Mouse (Mus musculus) cerebellum, adult 2 months (tissue): ENCODE measurements around the gene Zfp334. TPM values are rescaled to one million over a fixed set of nuclear protein-coding genes. Genes with fewer than 3 reads are reported as not detected.

ENCODE experiments used
- DNase-seq, 2 experiments: peaks; one replicate each; pipeline ENCODE4 v3.0.0; 2021
- H3K27ac ChIP-seq: fragments of 200-500 bp; 2 replicates; pipeline ENCODE4 v1.5.1; 2012; ENCODE audit warnings: low read length, control low read depth, inconsistent platforms; ENCODE audit not compliant: insufficient read depth
- H3K27me3 ChIP-seq: fragments of 200-500 bp; 2 replicates; pipeline ENCODE4 v1.6.1; 2012; ENCODE audit warnings: inconsistent platforms, mild to moderate bottlenecking, low read length, moderate library complexity; ENCODE audit not compliant: control insufficient read depth, insufficient read depth
- H3K4me1 ChIP-seq: fragments of 200-500 bp; 2 replicates; pipeline ENCODE4 v1.6.1; 2011; ENCODE audit warnings: low read length; ENCODE audit not compliant: control insufficient read depth, insufficient read depth
- H3K4me3 ChIP-seq: fragments of 200-500 bp; replicated peaks from 2 replicates; pipeline ENCODE3; 2011; ENCODE audit warnings: mild to moderate bottlenecking, low read depth, low read length, control low read depth; ENCODE audit not compliant: insufficient read depth
- CTCF ChIP-seq: fragments of 200-500 bp; IDR thresholded peaks from 2 replicates; pipeline ENCODE4 v1.5.1; 2011; ENCODE audit warnings: low read depth, mild to moderate bottlenecking, control low read depth, low read length, moderate library complexity, borderline replicate concordance; ENCODE audit not compliant: insufficient read depth
- POLR2A ChIP-seq: fragments of 200-500 bp; IDR thresholded peaks from 2 replicates; pipeline ENCODE4 v1.6.1; 2011; ENCODE audit warnings: low read length, control low read depth, borderline replicate concordance; ENCODE audit not compliant: insufficient read depth
- WGBS: fragments of 180-500 bp; shearing (Covaris S2); methylation state at CpG from one replicate; pipeline ENCODE4 v1.1.7; 2018; 5-methylcytosine and 5-hydroxymethylcytosine counted together
- polyA plus RNA-seq: library from polyadenylated mRNA; depleted of rRNA; stranded (reverse); fragments of >200 nt; gene quantifications from 2 replicates; pipeline ENCODE4 v1.2.3, GENCODE M21; 2012

Zfp334 gene
- polyA plus RNA-seq, 1 experiment, result 10.6 TPM

DNA sequence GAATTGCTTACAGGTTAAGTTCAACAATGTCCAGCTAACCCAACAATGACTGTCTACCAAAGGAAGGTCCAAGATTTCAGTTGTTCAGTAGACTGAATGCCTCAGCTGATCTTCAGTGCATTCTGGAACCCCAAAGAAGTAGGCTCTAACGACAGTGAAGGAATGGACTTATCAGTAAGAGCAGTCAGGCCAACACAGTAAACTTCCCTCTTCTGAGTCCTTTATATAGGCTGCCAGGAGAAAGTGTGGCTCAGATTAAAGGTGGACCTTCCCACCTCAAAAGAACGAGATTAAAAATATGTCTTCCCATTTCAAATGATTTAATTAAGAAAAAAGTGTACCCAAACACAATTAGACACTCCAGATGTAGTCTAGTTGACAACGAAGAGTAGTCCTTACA lies 17.7 kb downstream of the Zfp334 start:
- no peak overlapping the region for H3K27ac ChIP-seq
- peaks cover 1% of the 10 kb centered on the region; the same call in 1 of the 2 replicates for H3K27me3 ChIP-seq
- 86% methylated on average over 3 of the region's 3 CpGs for WGBS
- H3K4me1 ChIP-seq, result peaks cover 8% of the 10 kb centered on the region
- H3K4me3 ChIP-seq, result no peak overlapping the region
- TF ChIP-seq CTCF (no peak), POLR2A (no peak)
- DNase-seq, result no peak

DNA sequence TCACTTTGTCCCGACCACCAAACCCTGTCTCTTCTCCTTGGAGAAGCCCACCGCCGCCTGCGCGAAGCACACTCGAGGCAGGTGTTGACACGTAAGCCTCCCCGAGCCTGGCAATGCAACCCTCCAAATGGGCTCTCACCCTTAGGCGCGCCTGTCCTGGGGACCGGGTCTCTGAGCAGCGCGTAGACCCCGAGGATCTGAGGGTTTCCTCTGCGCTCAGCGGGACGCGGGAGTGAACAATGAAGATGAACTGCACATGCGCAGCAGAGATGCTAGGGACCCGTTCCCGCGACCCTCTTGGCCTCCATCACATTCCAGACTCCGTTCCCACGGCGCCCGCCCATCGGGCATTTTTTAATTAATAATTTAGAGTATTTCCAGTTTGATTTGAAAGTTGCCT lies 19.6 kb downstream of the Zfp334 start, which contains the start of gene Zfp663:
Gene Zfp663, minus strand, starts transcription at position 234 of the 400 bp plus-strand sequence.
- Histone ChIP-seq H3K4me3 (no peak within 1 kb of the TSS), H3K4me1 (peaks cover 8% of the 10 kb centered on the region), H3K27ac (no peak within 1 kb of the TSS), H3K27me3 (peaks cover 1% of the 10 kb centered on the region; the same call in 1 of the 2 replicates)
- 2% methylated on average over 27 of the region's 27 CpGs for WGBS
- DNase-seq, result no peak
- TF ChIP-seq POLR2A (no peak), CTCF (no peak)

- 5% methylated on average over 13 of the region's 13 CpGs for WGBS
- Histone ChIP-seq H3K27ac (no peak overlapping the region), H3K27me3 (peaks cover 1% of the 10 kb centered on the region; the same call in 1 of the 2 replicates), H3K4me1 (peaks cover 8% of the 10 kb centered on the region), H3K4me3 (no peak overlapping the region)
- TF ChIP-seq POLR2A, result no peak
- no peak for TF ChIP-seq CTCF
- no peak for DNase-seq
Measured at GRCm38 (mm10) chr2:165367868-165368439, 20.1 kb downstream of the Zfp334 start.

DNA sequence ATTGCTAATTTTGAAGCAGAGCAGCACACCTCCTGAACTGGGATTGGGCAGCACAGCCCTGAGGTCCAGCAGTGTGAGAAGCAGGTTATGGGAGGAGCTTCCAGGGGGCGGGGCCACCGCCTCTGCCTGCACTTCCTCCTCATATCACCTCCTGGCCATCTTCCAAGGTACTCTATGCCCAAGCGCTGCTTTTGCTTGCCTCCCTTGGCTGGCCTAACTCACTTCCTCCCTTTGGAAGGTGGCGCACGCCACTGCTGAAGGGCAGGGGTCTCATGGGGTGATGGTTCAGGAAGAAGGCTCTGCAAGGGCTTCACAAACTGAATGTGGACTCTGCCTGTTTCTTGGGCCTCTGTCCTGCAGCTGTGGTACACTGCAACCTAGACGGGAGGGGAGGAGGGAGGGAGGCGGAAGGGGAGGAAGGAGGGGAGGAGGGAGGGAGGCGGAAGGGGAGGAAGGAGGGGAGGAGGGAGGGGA lies 21.0 kb downstream of the Zfp334 start:
- Histone ChIP-seq H3K4me1 (peaks cover 8% of the 10 kb centered on the region), H3K4me3 (no peak overlapping the region), H3K27me3 (peaks cover 1% of the 10 kb centered on the region; the same call in 1 of the 2 replicates), H3K27ac (no peak overlapping the region)
- 17% methylated on average over 5 of the region's 8 CpGs for WGBS
- no peak for DNase-seq
- TF ChIP-seq POLR2A (no peak), CTCF (no peak)

- WGBS, result 12% methylated on average over 21 of the region's 21 CpGs
Measured at GRCm38 (mm10) chr2:165364334-165365091, 23.5 kb downstream of the Zfp334 start.

DNA sequence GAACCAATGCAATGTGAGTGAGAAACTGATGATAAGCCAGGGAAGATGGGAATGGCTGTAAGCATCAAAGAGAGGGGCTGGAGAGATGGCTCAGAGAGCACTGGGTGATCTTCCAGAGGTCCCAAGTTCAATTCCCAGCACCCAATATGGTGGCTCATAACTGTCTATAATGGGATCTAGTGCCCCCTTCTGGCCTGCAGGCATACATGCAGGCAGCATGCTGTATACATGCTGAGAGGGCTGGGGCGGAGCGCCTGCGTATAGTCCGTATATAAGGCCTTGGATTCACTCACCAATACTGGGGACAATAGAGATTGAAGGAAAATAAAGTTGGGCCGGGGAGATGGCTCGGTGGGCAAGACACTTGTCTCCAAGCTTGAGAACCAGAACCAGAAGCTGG lies 24.8 kb downstream of the Zfp334 start:
- H3K27ac ChIP-seq, result no peak overlapping the region
- no peaks in the 10 kb centered on the region for H3K27me3 ChIP-seq
- no peak for DNase-seq
- WGBS, result 97% methylated on average over 6 of the region's 6 CpGs
- TF ChIP-seq POLR2A (no peak), CTCF (no peak)
- no peak overlapping the region for H3K4me3 ChIP-seq
- peaks cover 5% of the 10 kb centered on the region for H3K4me1 ChIP-seq

More at GRCm38 (mm10) chr2:165364334-165365091, 23.5 kb downstream of the Zfp334 start:
- TF ChIP-seq POLR2A (no peak), CTCF (peak; percentile 74)
- Histone ChIP-seq H3K27me3 (peaks cover 1% of the 10 kb centered on the region; the same call in 1 of the 2 replicates), H3K4me3 (no peak overlapping the region), H3K4me1 (peaks cover 8% of the 10 kb centered on the region), H3K27ac (no peak overlapping the region)
- DNase-seq, result peak; percentile 58 to 63

DNA sequence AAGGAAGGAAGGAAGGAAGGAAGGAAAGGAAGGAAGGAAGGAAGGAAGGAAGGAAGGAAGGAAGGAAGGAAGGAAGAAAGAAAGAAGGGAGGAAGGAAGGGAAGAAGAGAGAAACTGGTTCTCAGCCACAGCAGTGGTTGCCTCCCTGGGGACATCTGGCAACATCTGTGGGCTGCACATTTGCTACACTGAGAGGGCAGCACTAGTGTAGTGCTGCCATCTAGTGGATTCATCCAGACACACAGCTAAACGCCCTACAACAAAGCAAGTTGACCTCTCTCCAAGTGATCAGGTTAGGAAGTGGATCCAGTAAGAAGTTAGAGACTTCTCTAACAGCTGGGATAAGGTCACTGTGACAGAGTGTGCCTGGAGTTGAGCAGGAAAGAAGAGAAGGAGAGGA lies 27.2 kb downstream of the Zfp334 start:
- TF ChIP-seq CTCF, result peak; percentile 72
- no peak for TF ChIP-seq POLR2A
- no peaks in the 10 kb centered on the region for H3K4me1 ChIP-seq
- DNase-seq, result peak; percentile 37 to 38
- 3% methylated on average over 1 of the region's 1 CpGs for WGBS
- H3K27ac ChIP-seq, result no peak overlapping the region
- H3K27me3 ChIP-seq, result no peaks in the 10 kb centered on the region
- no peak overlapping the region for H3K4me3 ChIP-seq

DNA sequence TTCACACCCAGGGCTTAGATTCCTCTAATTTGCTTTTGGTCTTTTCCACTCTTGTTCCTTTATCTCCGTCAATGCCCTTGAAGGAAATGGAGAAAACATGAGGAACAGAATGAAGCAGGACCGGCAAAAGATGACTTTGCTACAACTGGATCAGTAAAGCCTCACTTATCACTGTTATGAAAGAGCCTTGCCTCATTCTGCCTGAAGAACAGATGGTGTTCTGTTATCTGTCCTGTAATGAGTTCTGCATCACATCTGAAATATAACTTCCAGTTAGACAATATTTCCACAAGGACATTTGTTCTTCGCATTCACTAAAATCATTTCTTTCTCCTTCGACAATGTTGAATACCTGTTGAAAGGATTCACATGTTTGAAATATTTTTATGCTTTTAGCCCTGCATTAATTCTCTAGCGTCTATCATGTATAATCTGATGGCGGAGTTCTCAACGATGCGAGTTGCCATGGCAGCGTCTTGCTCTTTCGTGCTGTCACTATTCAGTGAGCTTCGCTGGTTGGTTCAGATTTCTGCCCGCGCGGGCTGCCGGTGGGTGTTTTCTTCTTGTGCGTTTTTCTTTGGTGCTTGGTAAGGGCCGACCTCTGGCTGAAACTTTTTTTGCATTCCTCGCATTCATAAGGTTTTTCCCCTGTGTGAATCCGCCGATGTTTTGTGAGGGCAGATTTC lies 36.1 kb downstream of the Zfp334 start:
- Histone ChIP-seq H3K27ac (no peak overlapping the region), H3K27me3 (no peaks in the 10 kb centered on the region), H3K4me1 (no peaks in the 10 kb centered on the region), H3K4me3 (no peak overlapping the region)
- DNase-seq, result no peak
- no peak for TF ChIP-seq CTCF
- no peak for TF ChIP-seq POLR2A
- WGBS, result 90% methylated on average over 20 of the region's 20 CpGs
